Mouse (Mus musculus): ENCODE measurements around the gene Vmn1r228. TPM values are rescaled to one million over a fixed set of nuclear protein-coding genes. Genes with fewer than 3 reads are reported as not detected.

Vmn1r228 gene
- total RNA-seq (2021) = not detected in 2 replicates
- long read RNA-seq, experiment 1 = 0 reads
- long read RNA-seq, experiment 2 = 0 reads

DNA sequence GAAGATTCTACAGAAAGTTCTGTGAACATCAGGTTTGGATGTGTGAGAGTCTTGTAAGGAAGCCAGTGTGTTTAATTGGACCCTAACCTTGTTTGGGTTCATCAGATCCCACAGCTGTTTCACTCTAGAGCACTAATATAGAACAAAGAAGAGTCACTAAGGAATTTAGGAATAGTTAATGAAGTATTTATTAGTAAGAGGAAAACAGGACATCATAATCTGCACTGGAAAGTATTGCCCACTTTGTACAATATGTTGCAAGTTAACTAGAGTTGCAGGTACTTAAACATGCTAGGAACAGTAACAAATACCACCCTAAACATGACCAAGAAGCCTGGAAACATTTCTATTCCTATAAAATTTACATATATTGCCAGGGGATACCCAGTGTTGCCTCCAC, at the start of gene Vmn1r228:
Vmn1r228 (minus strand) TSS at position 101 of the 400 bp plus-strand sequence.
- no peak for DNase-seq

DNA sequence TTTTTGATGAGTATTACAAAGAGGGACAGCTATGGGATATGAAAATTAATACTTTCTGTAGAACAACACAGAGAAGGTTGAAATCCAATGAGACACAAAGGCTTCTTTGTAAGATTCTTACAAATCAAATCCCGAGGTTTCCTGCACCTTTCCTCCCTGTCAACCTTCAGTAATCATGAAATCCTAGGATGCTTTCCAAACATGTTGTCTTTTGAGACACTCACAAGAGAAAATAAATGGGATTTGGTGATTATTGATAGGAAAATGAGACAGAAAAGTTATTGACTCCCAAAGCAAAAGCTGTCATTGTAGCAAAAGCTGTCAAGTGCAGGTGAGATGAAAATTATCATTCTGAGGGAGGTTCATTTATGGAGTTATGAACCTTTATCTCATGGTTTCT, 25.3 kb upstream of the Vmn1r228 start, which contains the start of gene Vmn1r229:
Vmn1r229 (plus strand) TSS at position 301 of the 400 bp plus-strand sequence.
- no peak for DNase-seq

DNA sequence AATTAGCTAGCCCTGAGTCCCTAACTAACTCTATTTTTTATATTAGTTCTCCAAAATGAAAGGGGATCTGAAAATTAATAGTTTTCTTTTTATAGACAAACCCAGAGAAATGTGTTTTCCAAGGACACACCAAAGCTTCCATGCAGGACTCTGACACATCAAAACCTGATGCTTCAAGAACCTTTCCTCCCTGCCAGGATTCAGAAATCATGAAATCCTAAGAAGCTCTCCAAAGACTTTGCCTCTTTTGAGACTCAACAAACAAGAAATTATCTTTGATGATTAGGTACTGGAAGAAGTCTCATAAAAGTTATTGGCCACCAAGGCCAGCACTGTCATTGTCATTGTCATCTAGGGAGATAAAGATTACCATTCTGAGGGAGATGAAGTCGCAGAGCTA, 56.4 kb downstream of the Vmn1r228 start, which contains the start of gene Vmn1r227:
Vmn1r227 (plus strand) TSS at position 301 of the 400 bp plus-strand sequence.
- DNase-seq = no peak

Other genes with a start within 250 kb of the Vmn1r228 start
- gene Vmn2r109, start 221.4 kb downstream of the Vmn1r228 start, total RNA-seq (2021) = not detected in 2 replicates
- gene Vmn2r110, start 189.7 kb downstream of the Vmn1r228 start, total RNA-seq (2021) = not detected in 2 replicates
- not detected in 2 replicates for gene Fpr-rs3, start 161.3 kb downstream of the Vmn1r228 start, total RNA-seq (2021)
- gene Vmn1r226, start 103.3 kb downstream of the Vmn1r228 start, total RNA-seq (2021) = not detected in 2 replicates
- gene Vmn1r227, start 56.3 kb downstream of the Vmn1r228 start, total RNA-seq (2021) = not detected in 2 replicates
- not detected in 2 replicates for gene Vmn1r229, start 25.4 kb upstream of the Vmn1r228 start, total RNA-seq (2021)
- gene Vmn1r230, start 54.3 kb upstream of the Vmn1r228 start, total RNA-seq (2021) = not detected in 2 replicates
- gene Vmn1r231, start 118.9 kb upstream of the Vmn1r228 start, total RNA-seq (2021) = not detected in 2 replicates
- not detected in 2 replicates for gene Vmn1r232, start 133.6 kb upstream of the Vmn1r228 start, total RNA-seq (2021)
- gene Ppp2r1a, start 159.2 kb upstream of the Vmn1r228 start, total RNA-seq (2021) = 286 and 318 TPM in 2 replicates
- not detected in 2 replicates for gene Vmn1r233, start 210.3 kb upstream of the Vmn1r228 start, total RNA-seq (2021)
- gene Zfp160, start 222.7 kb upstream of the Vmn1r228 start, total RNA-seq (2021) = 18.5 and 23.8 TPM in 2 replicates